Mouse (Mus musculus) liver, embryonic 12.5 days (tissue): ENCODE measurements around the gene Ano10. TPM values are rescaled to one million over a fixed set of nuclear protein-coding genes. Genes with fewer than 3 reads are reported as not detected.

Experiments
- ATAC-seq: fragments of 200-750 bp; cut with Nextera tagmentation; 2 replicates; pipeline ENCODE4 v1.8.0; 2017; ENCODE audit warnings: moderate number of reproducible peaks, mild to moderate bottlenecking, moderate library complexity
- H3K27ac ChIP-seq: fragments of 300-500 bp; sonication (generic); 2 replicates; pipeline ENCODE4 v1.5.1; 2016; ENCODE audit warnings: mild to moderate bottlenecking
- H3K27me3 ChIP-seq: fragments of 300-500 bp; sonication (generic); replicated peaks from 2 replicates; pipeline ENCODE4 v1.6.1; 2016; ENCODE audit warnings: mild to moderate bottlenecking, moderate library complexity
- H3K36me3 ChIP-seq: fragments of 300-500 bp; sonication (generic); 2 replicates; pipeline ENCODE4 v1.6.1; 2016; ENCODE audit warnings: mild to moderate bottlenecking, moderate library complexity
- H3K4me1 ChIP-seq: fragments of 300-500 bp; sonication (generic); 2 replicates; pipeline ENCODE4 v1.6.1; 2016
- H3K4me2 ChIP-seq: fragments of 300-500 bp; sonication (generic); 2 replicates; pipeline ENCODE4 v1.6.1; 2016; ENCODE audit warnings: mild to moderate bottlenecking, moderate library complexity
- H3K4me3 ChIP-seq: fragments of 300-500 bp; sonication (generic); 2 replicates; pipeline ENCODE4 v1.5.1; 2016; ENCODE audit warnings: mild to moderate bottlenecking, moderate library complexity
- H3K9ac ChIP-seq: fragments of 300-500 bp; sonication (generic); 2 replicates; pipeline ENCODE4 v1.6.1; 2016; ENCODE audit warnings: mild to moderate bottlenecking, moderate library complexity
- H3K9me3 ChIP-seq: fragments of 300-500 bp; sonication (generic); replicated peaks from 2 replicates; pipeline ENCODE4 v1.6.1; 2016; ENCODE audit warnings: mild to moderate bottlenecking, moderate library complexity
- WGBS: fragments of 180-500 bp; shearing (Covaris S2); methylation state at CpG from one replicate; pipeline ENCODE4 v1.1.7; 2016; ENCODE audit not compliant: insufficient replicate concordance; 5-methylcytosine and 5-hydroxymethylcytosine counted together
- polyA plus RNA-seq: library from polyadenylated mRNA; unstranded; fragments of >200 nt; fragmentation: Nextera tagmentation; extraction: Ambion mirVana; gene quantifications from 2 replicates; pipeline ENCODE4 v1.2.1, GENCODE M21; 2016

Ano10 gene
- polyA plus RNA-seq, 1 experiment from 2014 or later, result 10.9 TPM

GRCm38 (mm10) chr9:122146124-122146870 is 147.9 kb downstream of the Ano10 start:
- H3K9ac ChIP-seq, result no peak overlapping the region
- 72% methylated on average over 4 of the region's 4 CpGs for WGBS
- peaks cover 29% of the 10 kb centered on the region for H3K4me1 ChIP-seq
- no peak overlapping the region for H3K4me2 ChIP-seq
- H3K27ac ChIP-seq, result no peak overlapping the region
- H3K9me3 ChIP-seq, result no peaks in the 10 kb centered on the region
- no peak for ATAC-seq
- no peak overlapping the region for H3K4me3 ChIP-seq
- H3K27me3 ChIP-seq, result no peaks in the 10 kb centered on the region
- H3K36me3 ChIP-seq, result peaks cover 25% of the 10 kb centered on the region

DNA sequence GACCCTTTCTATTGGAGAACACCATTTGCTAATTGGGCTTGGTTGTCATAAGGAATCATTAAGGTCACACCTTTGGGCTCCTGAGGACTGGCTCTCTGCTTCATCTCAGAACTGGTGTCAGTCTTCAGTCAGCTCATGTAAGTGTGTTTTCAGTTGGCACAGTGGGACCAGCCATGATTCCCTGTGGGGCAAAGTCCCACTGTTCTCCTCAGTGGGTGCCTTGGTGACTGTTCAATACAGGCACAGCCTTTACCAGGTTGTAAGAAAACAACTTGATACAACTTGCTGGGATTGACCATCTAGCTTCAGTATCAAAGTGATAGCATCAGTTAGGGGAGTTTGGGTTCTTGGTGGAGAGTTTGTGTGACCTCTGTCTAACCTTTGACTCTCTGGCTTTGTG is 148.5 kb downstream of the Ano10 start:
- no peak overlapping the region for H3K27ac ChIP-seq

GRCm38 (mm10) chr9:122144776-122145175 is 149.4 kb downstream of the Ano10 start:
- no peak overlapping the region for H3K27ac ChIP-seq
- H3K9ac ChIP-seq, result no peak overlapping the region
- no peak overlapping the region for H3K4me3 ChIP-seq
- 87% methylated on average over 3 of the region's 3 CpGs for WGBS
- no peaks in the 10 kb centered on the region for H3K9me3 ChIP-seq
- H3K4me1 ChIP-seq, result peaks cover 23% of the 10 kb centered on the region
- H3K27me3 ChIP-seq, result no peaks in the 10 kb centered on the region
- no peak for ATAC-seq
- no peak overlapping the region for H3K4me2 ChIP-seq
- peaks cover 25% of the 10 kb centered on the region for H3K36me3 ChIP-seq

More for the DNA sequence above, 148.5 kb downstream of the Ano10 start:
- Histone ChIP-seq H3K27me3 (no peaks in the 10 kb centered on the region), H3K9ac (no peak overlapping the region), H3K4me2 (no peak overlapping the region), H3K4me1 (peaks cover 29% of the 10 kb centered on the region), H3K36me3 (peaks cover 25% of the 10 kb centered on the region), H3K4me3 (no peak overlapping the region), H3K9me3 (no peaks in the 10 kb centered on the region)
- ATAC-seq, result no peak

DNA sequence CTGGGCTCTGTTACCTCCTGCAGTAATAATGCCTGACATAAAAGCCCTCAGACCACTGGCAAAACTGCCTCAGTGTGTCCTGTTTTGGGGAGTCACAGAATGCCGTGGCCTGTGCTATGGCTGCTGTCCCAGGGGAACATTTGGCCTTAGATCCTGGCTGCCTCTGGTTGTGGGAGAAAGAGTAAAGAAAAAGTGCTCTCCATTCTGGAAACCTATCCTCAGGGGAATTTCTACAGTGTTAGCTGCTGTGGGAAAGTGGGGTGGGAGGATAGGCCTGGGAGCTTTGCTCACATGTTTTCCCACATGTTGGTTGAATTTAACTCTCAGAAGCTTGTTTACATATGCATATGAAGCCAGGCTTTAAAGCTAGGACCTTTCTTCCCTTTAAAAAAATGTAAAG is 151.0 kb downstream of the Ano10 start:
- no peak for ATAC-seq
- Histone ChIP-seq H3K4me3 (no peak overlapping the region), H3K9me3 (no peaks in the 10 kb centered on the region), H3K9ac (no peak overlapping the region), H3K4me1 (peaks cover 14% of the 10 kb centered on the region), H3K27me3 (no peaks in the 10 kb centered on the region), H3K27ac (0 out of 2 replicates have a peak overlapping the region, but pooled peaks have one; percentile 33), H3K4me2 (no peak overlapping the region), H3K36me3 (peaks cover 31% of the 10 kb centered on the region)
- 66% methylated on average over 1 of the region's 1 CpGs for WGBS

- Histone ChIP-seq H3K36me3 (peaks cover 41% of the 10 kb centered on the region), H3K9me3 (no peaks in the 10 kb centered on the region), H3K4me2 (no peak overlapping the region), H3K4me3 (no peak overlapping the region), H3K27ac (no peak overlapping the region), H3K4me1 (peaks cover 18% of the 10 kb centered on the region), H3K27me3 (no peaks in the 10 kb centered on the region), H3K9ac (no peak overlapping the region)
- no peak for ATAC-seq
- 53% methylated on average over 2 of the region's 2 CpGs for WGBS
These were observed 155.0 kb downstream of the Ano10 start for GRCm38 (mm10) chr9:122139236-122139635.

DNA sequence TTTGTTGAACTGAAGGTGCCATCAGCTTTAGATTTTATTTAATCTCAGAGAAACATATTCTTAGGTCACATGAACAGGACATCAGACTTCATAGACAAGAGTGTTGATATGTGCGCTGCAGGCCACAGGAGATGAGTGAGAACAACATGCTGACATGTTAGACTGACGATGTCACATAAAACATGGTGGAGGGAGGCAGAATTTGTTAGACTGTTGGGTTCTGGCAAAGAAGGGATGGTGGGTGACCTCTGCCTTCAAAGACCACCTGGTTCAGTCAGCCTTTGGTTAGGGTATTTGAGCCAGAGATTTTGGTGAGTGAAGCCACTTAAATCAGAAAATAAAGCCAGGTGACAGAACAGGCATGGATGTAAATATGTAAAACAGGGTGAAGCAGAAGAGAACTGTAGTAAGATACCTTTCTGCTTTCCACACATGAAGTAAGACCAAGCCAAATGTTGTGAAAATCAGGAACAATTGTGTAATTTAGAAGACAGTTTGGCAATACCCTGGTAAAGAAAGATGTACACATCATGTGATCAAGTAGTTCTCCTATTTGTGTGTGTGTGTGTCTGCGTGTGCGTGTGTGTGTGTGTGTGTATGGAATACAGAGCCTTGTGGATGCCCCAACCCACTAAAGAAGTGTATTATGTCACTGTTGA is 155.7 kb downstream of the Ano10 start:
- H3K27me3 ChIP-seq, result no peaks in the 10 kb centered on the region
- no peak overlapping the region for H3K27ac ChIP-seq
- 88% methylated on average over 4 of the region's 4 CpGs for WGBS
- H3K4me3 ChIP-seq, result no peak overlapping the region
- no peak overlapping the region for H3K4me2 ChIP-seq
- H3K36me3 ChIP-seq, result peaks cover 35% of the 10 kb centered on the region
- ATAC-seq, result no peak
- H3K9ac ChIP-seq, result no peak overlapping the region
- no peaks in the 10 kb centered on the region for H3K9me3 ChIP-seq
- H3K4me1 ChIP-seq, result peaks cover 18% of the 10 kb centered on the region

DNA sequence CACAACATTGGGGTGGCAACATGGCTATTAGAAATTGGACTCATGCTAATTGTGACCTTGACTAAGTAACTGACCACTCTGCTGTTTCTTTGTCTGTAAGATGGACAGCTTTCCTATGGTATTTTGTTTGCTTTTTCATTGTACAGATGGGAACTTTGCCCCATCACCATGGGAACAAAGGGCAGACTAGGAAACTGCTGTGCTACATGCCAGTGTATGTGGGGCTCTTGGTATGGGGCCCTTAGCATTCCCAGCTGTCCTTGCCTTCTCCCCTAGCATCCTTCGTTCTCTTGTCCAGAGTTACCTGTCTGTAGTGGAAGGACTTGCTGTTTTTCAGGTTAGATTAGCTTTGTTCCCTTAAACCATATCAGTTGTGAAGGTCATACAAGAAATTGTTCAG is 156.3 kb downstream of the Ano10 start:
- H3K9ac ChIP-seq, result no peak overlapping the region
- H3K27ac ChIP-seq, result no peak overlapping the region
- H3K4me2 ChIP-seq, result no peak overlapping the region
- no peaks in the 10 kb centered on the region for H3K27me3 ChIP-seq
- 64% methylated on average over 1 of the region's 1 CpGs for WGBS
- no peak overlapping the region for H3K4me3 ChIP-seq
- ATAC-seq, result no peak
- peaks cover 38% of the 10 kb centered on the region for H3K36me3 ChIP-seq
- peaks cover 18% of the 10 kb centered on the region for H3K4me1 ChIP-seq
- no peaks in the 10 kb centered on the region for H3K9me3 ChIP-seq

DNA sequence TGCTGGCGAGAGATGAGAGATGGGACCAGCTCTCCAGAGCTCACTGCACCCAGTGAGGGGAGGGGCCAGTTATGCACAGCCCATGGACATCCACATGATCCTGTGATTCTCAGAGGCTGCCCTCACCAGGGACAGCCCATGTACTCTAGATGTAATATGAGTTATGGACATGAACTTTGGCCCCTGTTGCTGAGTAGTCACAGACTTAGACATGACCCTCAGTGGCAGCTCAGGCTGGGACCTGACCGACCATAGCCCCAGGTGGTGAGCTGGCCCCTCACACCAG is 158.4 kb downstream of the Ano10 start:
- Histone ChIP-seq H3K4me1 (peaks cover 23% of the 10 kb centered on the region), H3K9ac (no peak overlapping the region), H3K27me3 (no peaks in the 10 kb centered on the region), H3K4me2 (no peak overlapping the region), H3K27ac (no peak overlapping the region), H3K36me3 (peaks cover 38% of the 10 kb centered on the region), H3K9me3 (no peaks in the 10 kb centered on the region), H3K4me3 (no peak overlapping the region)
- 87% methylated on average over 2 of the region's 2 CpGs for WGBS
- peak; percentile 15; the same call in 1 of the 2 replicates for ATAC-seq

DNA sequence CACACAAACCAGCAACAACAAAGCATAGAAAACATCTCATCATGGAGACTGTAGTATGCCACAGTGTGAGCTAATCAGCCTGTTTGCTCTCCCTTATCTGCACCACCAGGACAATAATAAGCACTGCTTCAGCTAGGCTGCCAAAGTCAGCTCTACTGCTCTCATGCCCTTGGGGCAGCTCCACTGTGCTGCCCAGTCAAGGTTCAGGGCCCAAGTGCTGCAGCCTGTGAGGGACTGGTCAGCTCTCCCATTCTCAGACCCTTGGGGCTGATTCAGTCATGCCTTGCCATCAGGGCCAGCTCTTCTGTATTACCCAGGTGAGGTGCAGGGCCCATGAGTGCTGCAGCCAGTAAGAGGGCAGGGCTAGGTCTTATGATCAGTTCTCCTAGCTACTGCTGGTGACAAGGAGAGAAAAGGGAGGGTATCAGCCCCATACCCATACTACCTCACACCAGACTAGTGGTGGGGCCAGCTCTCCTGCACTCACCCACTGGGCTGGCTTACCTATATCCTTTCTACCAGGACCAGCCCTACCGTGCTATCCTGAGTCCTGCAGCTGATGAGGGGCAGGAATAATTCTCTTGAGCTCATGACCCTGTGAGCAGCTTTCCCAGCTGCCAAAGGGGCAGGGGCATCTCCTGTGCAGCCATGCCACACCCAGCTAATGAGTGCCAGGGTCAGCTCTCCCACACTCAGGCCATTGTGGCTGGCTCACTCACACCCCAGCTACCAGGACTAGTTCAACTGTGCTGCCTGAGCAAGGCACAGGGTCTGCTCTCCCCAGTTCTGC is 158.9 kb downstream of the Ano10 start:
- H3K27ac ChIP-seq, result no peak overlapping the region

GRCm38 (mm10) chr9:122132145-122132544 is 162.1 kb downstream of the Ano10 start:
- H3K27me3 ChIP-seq, result no peaks in the 10 kb centered on the region
- WGBS, result 65% methylated on average over 7 of the region's 7 CpGs
- no peaks in the 10 kb centered on the region for H3K9me3 ChIP-seq
- no peak overlapping the region for H3K27ac ChIP-seq
- H3K4me1 ChIP-seq, result peaks cover 52% of the 10 kb centered on the region
- H3K4me2 ChIP-seq, result no peak overlapping the region
- no peak for ATAC-seq
- no peak overlapping the region for H3K9ac ChIP-seq
- peaks cover 22% of the 10 kb centered on the region for H3K36me3 ChIP-seq
- no peak overlapping the region for H3K4me3 ChIP-seq

More for the DNA sequence above, 158.9 kb downstream of the Ano10 start:
- Histone ChIP-seq H3K4me3 (no peak overlapping the region), H3K4me2 (no peak overlapping the region), H3K9me3 (no peaks in the 10 kb centered on the region), H3K27me3 (no peaks in the 10 kb centered on the region), H3K4me1 (peaks cover 27% of the 10 kb centered on the region), H3K36me3 (peaks cover 38% of the 10 kb centered on the region), H3K9ac (no peak overlapping the region)
- peak; percentile 54; the same call in 1 of the 2 replicates for ATAC-seq
- 88% methylated on average over 1 of the region's 1 CpGs for WGBS

- ATAC-seq, result no peak
- H3K27ac ChIP-seq, result no peak overlapping the region
- no peaks in the 10 kb centered on the region for H3K9me3 ChIP-seq
- peaks cover 10% of the 10 kb centered on the region for H3K36me3 ChIP-seq
- WGBS, result 53% methylated on average over 3 of the region's 3 CpGs
- no peak overlapping the region for H3K9ac ChIP-seq
- H3K4me1 ChIP-seq, result peaks cover 61% of the 10 kb centered on the region
- H3K4me3 ChIP-seq, result no peak overlapping the region
- no peak overlapping the region for H3K4me2 ChIP-seq
- H3K27me3 ChIP-seq, result no peaks in the 10 kb centered on the region
These were observed 163.6 kb downstream of the Ano10 start for GRCm38 (mm10) chr9:122130666-122131065.

GRCm38 (mm10) chr9:122128686-122129085 is 165.5 kb downstream of the Ano10 start:
- no peak for ATAC-seq
- Histone ChIP-seq H3K9ac (no peak overlapping the region), H3K27me3 (no peaks in the 10 kb centered on the region), H3K4me1 (peaks cover 55% of the 10 kb centered on the region), H3K4me2 (no peak overlapping the region), H3K9me3 (no peaks in the 10 kb centered on the region), H3K36me3 (peaks cover 3% of the 10 kb centered on the region; the same call in 1 of the 2 replicates), H3K27ac (no peak overlapping the region), H3K4me3 (no peak overlapping the region)
- 16% methylated on average over 5 of the region's 5 CpGs for WGBS
